Mouse (Mus musculus) embryonic facial prominence, embryonic 11.5 days (tissue): ENCODE measurements around the gene Zfp764. TPM values are rescaled to one million over a fixed set of nuclear protein-coding genes. Genes with fewer than 3 reads are reported as not detected.
A peak's percentile ranks its signal among the peaks of the same experiment; 100 is the strongest.
"Not testable (repeated sequence)": the region's sequence is repeated elsewhere in the genome, so short reads cannot be mapped to it uniquely, and the experiment has no call there.

Experiments used
- ATAC-seq: fragments of 200-750 bp; cut with Nextera tagmentation; replicated peaks from 2 replicates; pipeline ENCODE4 v1.8.0; 2017; ENCODE audit warnings: low read depth; ENCODE audit not compliant: insufficient number of reproducible peaks, low FRiP score, low TSS enrichment
- DNase-seq: peaks from one replicate; pipeline ENCODE4 v3.0.0-alpha.2; 2015; ENCODE audit warnings: low spot score
- H3K27ac ChIP-seq: fragments of 300-500 bp; sonication (generic); replicated peaks from 2 replicates; pipeline ENCODE4 v1.5.1; 2014; ENCODE audit warnings: mild to moderate bottlenecking, low read depth, low read length, control low read depth
- H3K27me3 ChIP-seq: fragments of 300-500 bp; sonication (generic); 2 replicates; pipeline ENCODE4 v1.6.1; 2014; ENCODE audit warnings: mild to moderate bottlenecking, low read length, moderate library complexity, mixed read lengths; ENCODE audit not compliant: control insufficient read depth, insufficient read depth
- H3K36me3 ChIP-seq: fragments of 300-500 bp; sonication (generic); replicated peaks from 2 replicates; pipeline ENCODE4 v1.6.1; 2014; ENCODE audit warnings: low read depth, mild to moderate bottlenecking, low read length, moderate library complexity, mixed read lengths; ENCODE audit not compliant: control insufficient read depth, insufficient read depth
- H3K4me1 ChIP-seq: fragments of 300-500 bp; sonication (generic); 2 replicates; pipeline ENCODE4 v1.6.1; 2014; ENCODE audit warnings: low read length, mixed read lengths; ENCODE audit not compliant: control insufficient read depth, insufficient read depth
- H3K4me2 ChIP-seq: fragments of 300-500 bp; sonication (generic); 2 replicates; pipeline ENCODE4 v1.6.1; 2014; ENCODE audit warnings: low read depth, mild to moderate bottlenecking, control low read depth, low read length, moderate library complexity
- H3K4me3 ChIP-seq: fragments of 300-500 bp; sonication (generic); 2 replicates; pipeline ENCODE4 v1.5.1; 2014; ENCODE audit warnings: low read depth, low read length, control low read depth
- H3K9ac ChIP-seq: fragments of 300-500 bp; sonication (generic); replicated peaks from 2 replicates; pipeline ENCODE4 v1.6.1; 2014; ENCODE audit warnings: mild to moderate bottlenecking, control low read depth, low read length
- H3K9me3 ChIP-seq: fragments of 300-500 bp; sonication (generic); replicated peaks from 2 replicates; pipeline ENCODE4 v1.6.1; 2016; ENCODE audit warnings: mild to moderate bottlenecking, low read length, inconsistent platforms, mixed read lengths; ENCODE audit not compliant: control insufficient read depth
- WGBS: fragments of 180-500 bp; shearing (Covaris S2); extraction: QIAGEN DNeasy Blood & Tissue Kit; methylation state at CpG from one replicate; pipeline ENCODE4 v1.1.7; 2014; 5-methylcytosine and 5-hydroxymethylcytosine counted together
- polyA plus RNA-seq: library from polyadenylated mRNA; unstranded; fragments of >200 nt; fragmentation: Nextera tagmentation; extraction: Ambion mirVana; gene quantifications from 2 replicates; pipeline ENCODE4 v1.2.1, GENCODE M21; 2014

Gene Zfp764
- polyA plus RNA-seq, 1 experiment from 2014 or later, result 7.9 TPM

DNA sequence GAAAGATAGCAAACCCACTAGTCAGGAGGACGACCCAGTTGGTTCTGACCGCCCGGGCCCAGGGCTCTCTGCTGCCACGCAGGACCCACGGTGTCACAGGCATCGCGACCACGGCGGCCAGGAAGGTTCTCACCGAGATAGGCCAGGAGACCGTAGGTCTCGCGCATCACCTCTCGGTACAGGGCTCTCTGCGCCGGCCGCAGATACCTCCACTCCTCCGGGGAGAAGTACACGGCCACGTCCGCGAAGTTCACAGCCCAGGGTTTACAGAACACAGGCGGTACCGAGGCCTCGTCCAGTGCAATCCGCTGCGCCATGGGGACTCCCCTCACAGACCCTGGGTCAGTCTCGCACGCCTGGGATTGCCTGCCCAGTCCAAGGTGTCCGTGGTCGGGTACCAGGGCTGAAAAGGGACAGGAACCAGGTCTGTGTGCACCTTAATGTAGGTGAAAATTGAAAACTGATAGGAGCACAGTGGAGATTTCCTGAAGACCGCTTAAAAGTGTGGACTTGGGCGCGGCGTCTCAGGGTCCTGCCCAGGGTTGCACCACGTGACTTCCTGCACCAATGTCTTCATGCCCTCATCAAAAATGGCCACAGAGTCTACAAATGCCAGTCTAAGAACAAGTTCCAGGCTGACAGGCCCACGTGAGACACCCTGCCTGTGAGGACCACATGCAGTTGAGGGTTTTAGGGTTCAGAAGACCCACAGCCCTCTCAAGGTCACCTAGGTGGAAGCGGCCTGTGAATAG is 19.8 kb downstream of the Zfp764 start, which contains the start of gene 9130019O22Rik:
TSS of gene 9130019O22Rik (minus strand) at position 526 of the 752 bp plus-strand sequence.
- Histone ChIP-seq H3K36me3 (peaks cover 4% of the 10 kb centered on the region; the same call in 1 of the 2 replicates), H3K27ac (no peak within 1 kb of the TSS), H3K4me1 (no peaks in the 10 kb centered on the region), H3K4me2 (peak within 1 kb of the TSS; percentile 55), H3K9me3 (no peaks in the 10 kb centered on the region), H3K9ac (peak within 1 kb of the TSS; percentile 52), H3K4me3 (peak within 1 kb of the TSS; percentile 40), H3K27me3 (no peaks in the 10 kb centered on the region)
- ATAC-seq (peak; percentile 76), DNase-seq (peak; percentile 89)
- WGBS, result 13% methylated on average over 38 of the region's 38 CpGs

DNA sequence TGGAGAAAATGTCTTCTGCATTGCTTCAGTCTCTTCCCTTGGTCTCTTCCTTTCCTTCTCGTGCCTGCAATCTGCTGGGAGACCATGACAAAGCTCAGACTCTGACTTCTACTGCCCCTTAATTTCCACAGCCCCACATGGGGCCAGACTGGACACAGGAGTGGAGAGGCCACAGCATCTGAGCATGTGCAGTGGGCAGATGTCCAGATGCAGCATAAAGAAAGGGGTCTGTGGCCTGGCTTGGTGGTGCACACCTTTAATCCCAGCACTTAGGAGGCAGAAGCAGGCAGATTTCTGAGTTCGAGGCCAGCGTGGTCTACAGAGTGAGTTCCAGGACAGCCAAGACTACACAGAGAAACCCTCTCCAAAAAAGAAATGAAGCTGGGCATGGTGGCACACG is 21.1 kb downstream of the Zfp764 start:
- not testable (repeated sequence) for H3K36me3 ChIP-seq, H3K27ac ChIP-seq, H3K27me3 ChIP-seq, DNase-seq, H3K9me3 ChIP-seq, H3K4me2 ChIP-seq, H3K4me1 ChIP-seq, ATAC-seq, H3K4me3 ChIP-seq, H3K9ac ChIP-seq
- WGBS, result 87% methylated on average over 4 of the region's 4 CpGs

DNA sequence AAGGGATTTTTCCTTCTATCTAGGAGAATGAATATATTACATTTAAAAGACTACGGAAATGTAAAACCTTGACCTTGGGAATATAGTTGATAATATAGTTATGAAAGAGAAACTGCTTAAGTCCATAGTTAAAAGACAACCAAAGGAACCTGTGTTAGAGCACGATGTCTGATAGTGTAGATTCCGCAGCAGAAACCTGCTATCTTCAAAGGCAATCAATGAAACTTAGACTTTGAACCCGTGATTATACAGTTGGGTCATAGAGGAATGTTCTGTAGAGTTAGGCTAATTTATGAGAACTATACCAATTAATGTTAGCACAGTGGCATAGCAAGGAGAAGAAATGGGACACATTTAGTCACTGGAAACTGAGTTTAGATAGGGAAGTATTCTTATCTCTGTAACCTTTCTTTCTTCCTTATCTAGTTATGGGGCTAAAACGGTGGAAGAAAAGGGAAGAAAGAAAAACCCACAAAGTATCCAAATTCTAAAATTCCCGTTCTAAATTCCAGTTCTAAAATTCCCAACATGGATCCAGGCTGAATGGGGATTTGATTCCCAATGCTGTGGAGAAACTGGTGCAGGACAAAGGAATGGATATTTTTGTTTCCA is 28.2 kb downstream of the Zfp764 start:
- no peaks in the 10 kb centered on the region for H3K36me3 ChIP-seq
- no peak overlapping the region for H3K27ac ChIP-seq
- no peaks in the 10 kb centered on the region for H3K9me3 ChIP-seq
- no peak overlapping the region for H3K4me2 ChIP-seq
- DNase-seq (no peak), ATAC-seq (no peak)
- H3K27me3 ChIP-seq, result no peaks in the 10 kb centered on the region
- no peaks in the 10 kb centered on the region for H3K4me1 ChIP-seq
- no peak overlapping the region for H3K4me3 ChIP-seq
- no peak overlapping the region for H3K9ac ChIP-seq
- WGBS, result 81% methylated on average over 6 of the region's 6 CpGs

DNA sequence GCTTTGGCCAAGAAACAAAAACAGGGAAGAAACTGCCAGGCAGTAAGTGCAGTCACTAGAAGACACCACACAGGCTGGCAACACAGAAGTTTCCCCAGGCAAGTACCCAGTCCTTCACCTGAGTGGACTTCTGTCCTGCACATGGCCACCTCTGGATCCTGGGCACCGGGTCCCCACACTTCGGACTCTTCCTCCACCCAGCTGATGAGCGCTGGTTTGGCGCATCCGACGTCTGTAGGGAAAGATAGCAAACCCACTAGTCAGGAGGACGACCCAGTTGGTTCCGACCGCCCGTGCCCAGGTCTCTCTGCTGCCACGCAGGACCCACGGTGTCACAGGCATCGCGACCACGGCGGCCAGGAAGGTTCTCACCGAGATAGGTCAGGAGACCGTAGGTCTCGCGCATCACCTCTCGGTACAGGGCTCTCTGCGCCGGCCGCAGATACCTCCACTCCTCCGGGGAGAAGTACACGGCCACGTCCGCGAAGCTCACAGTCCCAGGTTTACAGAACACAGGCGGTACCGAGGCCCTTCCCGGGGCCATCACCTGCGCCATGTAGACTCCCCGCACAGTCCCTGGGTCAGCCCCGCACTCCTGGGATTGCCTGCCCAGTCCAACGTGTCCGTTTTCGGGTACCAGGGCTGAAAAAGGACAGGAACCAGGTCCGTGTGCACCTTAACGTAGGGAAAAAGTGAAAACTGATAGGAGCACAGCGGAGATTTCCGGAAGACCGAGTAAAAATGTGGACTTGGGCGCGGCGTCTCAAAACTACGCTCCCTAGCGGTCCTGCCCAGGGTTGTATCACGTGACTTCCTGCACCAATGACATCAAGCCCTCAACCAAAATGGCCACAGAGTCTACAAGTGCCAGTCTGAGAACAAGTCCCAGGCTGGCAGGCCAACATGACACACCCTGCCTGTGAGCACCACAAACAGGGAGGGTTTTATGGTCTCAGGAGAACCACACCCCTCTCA is 31.1 kb downstream of the Zfp764 start, which contains the start of gene Zfp747:
TSS of gene Zfp747 (minus strand) at position 780 of the 975 bp plus-strand sequence.
- not testable (repeated sequence) for H3K9me3 ChIP-seq, H3K27ac ChIP-seq, H3K4me1 ChIP-seq, H3K27me3 ChIP-seq, H3K36me3 ChIP-seq
- ATAC-seq (peak; percentile 86), DNase-seq (peak; percentile 94)
- H3K9ac ChIP-seq, result peak within 1 kb of the TSS; percentile 74
- H3K4me3 ChIP-seq, result peak within 1 kb of the TSS; percentile 59
- WGBS, result 2% methylated on average over 47 of the region's 49 CpGs
- H3K4me2 ChIP-seq, result peak within 1 kb of the TSS; percentile 78

DNA sequence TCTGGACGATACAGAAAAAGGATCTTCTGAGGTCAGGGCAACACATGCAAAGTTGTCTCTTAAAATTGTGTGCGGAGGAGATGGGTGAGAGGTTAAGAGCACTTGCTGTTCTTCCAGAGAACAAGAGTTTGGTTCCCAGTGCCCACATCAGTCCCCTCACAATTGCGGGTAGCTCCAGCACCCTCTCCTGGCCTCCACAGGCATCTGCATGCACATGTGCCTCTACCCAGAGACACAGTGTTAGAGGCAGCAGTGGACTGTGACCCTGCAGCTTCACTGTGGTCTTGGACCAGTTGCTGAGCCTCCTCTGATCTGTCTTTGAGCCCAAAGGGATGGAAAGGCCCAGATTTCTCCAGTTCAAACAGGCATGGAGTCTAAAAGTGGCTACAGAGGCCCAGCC is 34.8 kb downstream of the Zfp764 start:
- not testable (repeated sequence) for H3K4me2 ChIP-seq, H3K4me3 ChIP-seq, H3K27me3 ChIP-seq, H3K9ac ChIP-seq, ATAC-seq, H3K36me3 ChIP-seq, H3K9me3 ChIP-seq, DNase-seq, H3K27ac ChIP-seq, H3K4me1 ChIP-seq
- 87% methylated on average over 3 of the region's 3 CpGs for WGBS

DNA sequence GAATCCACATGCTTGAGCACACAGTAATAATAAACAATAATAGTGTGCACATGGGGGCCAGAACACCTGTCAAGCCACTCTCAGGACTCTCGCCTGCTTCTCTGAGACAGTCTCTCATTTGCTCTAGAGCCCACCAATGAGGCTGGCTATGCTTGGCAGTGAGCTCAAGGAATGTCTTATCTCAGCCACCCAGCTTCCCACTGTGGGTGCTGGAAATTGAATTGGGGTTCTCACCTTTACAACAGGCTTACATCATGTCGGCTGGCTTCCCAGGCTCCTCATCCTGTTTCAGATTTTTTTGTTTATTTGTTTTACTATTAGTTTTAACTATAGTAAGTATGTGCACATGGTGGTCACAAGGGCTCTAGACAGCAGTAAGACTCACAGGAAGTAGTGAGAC is 35.4 kb downstream of the Zfp764 start:
- WGBS, result 72% methylated on average over 2 of the region's 2 CpGs
- no peak overlapping the region for H3K9ac ChIP-seq
- H3K4me2 ChIP-seq, result no peak overlapping the region
- H3K4me3 ChIP-seq, result no peak overlapping the region
- H3K36me3 ChIP-seq, result no peaks in the 10 kb centered on the region
- DNase-seq, result no peak
- no peaks in the 10 kb centered on the region for H3K27me3 ChIP-seq
- ATAC-seq, result no peak
- H3K27ac ChIP-seq, result no peak overlapping the region
- no peaks in the 10 kb centered on the region for H3K4me1 ChIP-seq
- no peaks in the 10 kb centered on the region for H3K9me3 ChIP-seq

DNA sequence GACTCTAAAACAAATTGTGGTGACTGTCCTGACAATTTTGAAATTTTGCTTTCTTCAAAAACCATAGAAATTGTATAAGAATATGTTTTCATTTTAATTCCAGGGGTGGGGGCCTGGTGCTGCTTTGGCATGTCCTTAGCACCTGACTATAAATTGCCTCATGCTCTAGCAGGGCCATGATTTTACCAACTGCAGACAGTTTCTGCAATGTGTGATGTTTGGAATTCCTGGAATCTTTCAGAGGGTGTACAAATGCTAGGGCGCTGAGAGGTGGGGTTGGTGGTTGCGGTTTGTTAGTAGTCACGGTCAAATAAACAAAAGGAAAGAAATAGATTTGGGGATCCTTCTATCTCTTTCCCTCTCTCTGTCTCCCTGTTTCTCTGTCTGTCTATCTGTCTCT is 40.4 kb downstream of the Zfp764 start:
- ATAC-seq, result no peak
- Histone ChIP-seq H3K27ac (no peak overlapping the region), H3K4me2 (no peak overlapping the region)

More for the DNA sequence above, 40.4 kb downstream of the Zfp764 start:
- Histone ChIP-seq H3K4me3 (no peak overlapping the region), H3K36me3 (no peaks in the 10 kb centered on the region), H3K9ac (no peak overlapping the region), H3K9me3 (no peaks in the 10 kb centered on the region), H3K27me3 (0 out of 2 replicates have a peak, but pooled peaks cover 2% of the 10 kb centered on the region), H3K4me1 (peaks cover 2% of the 10 kb centered on the region; the same call in 1 of the 2 replicates)
- WGBS, result 88% methylated on average over 3 of the region's 3 CpGs
- DNase-seq, result no peak
